Mouse (Mus musculus) cerebellum, adult 2 months (tissue): ENCODE results near the gene Ovca2. TPM values are rescaled to one million over a fixed set of nuclear protein-coding genes. Genes with fewer than 3 reads are reported as not detected.
A peak's percentile ranks its signal among the peaks of the same experiment; 100 is the strongest.

Experiments used
- DNase-seq, 2 experiments: peaks; one replicate each; pipeline ENCODE4 v3.0.0; 2021
- H3K27ac ChIP-seq: fragments of 200-500 bp; 2 replicates; pipeline ENCODE4 v1.5.1; 2012; ENCODE audit warnings: low read length, control low read depth, inconsistent platforms; ENCODE audit not compliant: insufficient read depth
- H3K27me3 ChIP-seq: fragments of 200-500 bp; 2 replicates; pipeline ENCODE4 v1.6.1; 2012; ENCODE audit warnings: inconsistent platforms, mild to moderate bottlenecking, low read length, moderate library complexity; ENCODE audit not compliant: control insufficient read depth, insufficient read depth
- H3K4me1 ChIP-seq: fragments of 200-500 bp; 2 replicates; pipeline ENCODE4 v1.6.1; 2011; ENCODE audit warnings: low read length; ENCODE audit not compliant: control insufficient read depth, insufficient read depth
- H3K4me3 ChIP-seq: fragments of 200-500 bp; replicated peaks from 2 replicates; pipeline ENCODE3; 2011; ENCODE audit warnings: mild to moderate bottlenecking, low read depth, low read length, control low read depth; ENCODE audit not compliant: insufficient read depth
- CTCF ChIP-seq: fragments of 200-500 bp; IDR thresholded peaks from 2 replicates; pipeline ENCODE4 v1.5.1; 2011; ENCODE audit warnings: low read depth, mild to moderate bottlenecking, control low read depth, low read length, moderate library complexity, borderline replicate concordance; ENCODE audit not compliant: insufficient read depth
- POLR2A ChIP-seq: fragments of 200-500 bp; IDR thresholded peaks from 2 replicates; pipeline ENCODE4 v1.6.1; 2011; ENCODE audit warnings: low read length, control low read depth, borderline replicate concordance; ENCODE audit not compliant: insufficient read depth
- WGBS: fragments of 180-500 bp; shearing (Covaris S2); methylation state at CpG from one replicate; pipeline ENCODE4 v1.1.7; 2018; 5-methylcytosine and 5-hydroxymethylcytosine counted together
- polyA plus RNA-seq: library from polyadenylated mRNA; depleted of rRNA; stranded (reverse); fragments of >200 nt; gene quantifications from 2 replicates; pipeline ENCODE4 v1.2.3, GENCODE M21; 2012; rRNA removed

The Ovca2 gene
- polyA plus RNA-seq, 1 experiment: 15.3 TPM

GRCm38 (mm10) chr11:75134485-75135068 lies 44.1 kb downstream of the Ovca2 start:
- WGBS: 77% methylated on average over 5 of the region's 5 CpGs
- no peaks in the 10 kb centered on the region for H3K27me3 ChIP-seq
- H3K4me1 ChIP-seq: peaks cover 39% of the 10 kb centered on the region
- no peak overlapping the region for H3K27ac ChIP-seq
- DNase-seq: peak in 1 of 2 experiments; percentile 19
- no peak overlapping the region for H3K4me3 ChIP-seq
- TF ChIP-seq POLR2A (no peak), CTCF (no peak)

- H3K27ac ChIP-seq: peak overlapping the region; percentile 55; the same call in 1 of the 2 replicates
- peaks cover 33% of the 10 kb centered on the region for H3K4me1 ChIP-seq
- H3K4me3 ChIP-seq: peak overlapping the region; percentile 32
- 19% methylated on average over 2 of the region's 2 CpGs for WGBS
- no peaks in the 10 kb centered on the region for H3K27me3 ChIP-seq
- peak in 1 of 2 experiments; percentile 30 for DNase-seq
- no peak for TF ChIP-seq CTCF
- no peak for TF ChIP-seq POLR2A
Observed at GRCm38 (mm10) chr11:75133951-75134350, 44.7 kb downstream of the Ovca2 start.

DNA sequence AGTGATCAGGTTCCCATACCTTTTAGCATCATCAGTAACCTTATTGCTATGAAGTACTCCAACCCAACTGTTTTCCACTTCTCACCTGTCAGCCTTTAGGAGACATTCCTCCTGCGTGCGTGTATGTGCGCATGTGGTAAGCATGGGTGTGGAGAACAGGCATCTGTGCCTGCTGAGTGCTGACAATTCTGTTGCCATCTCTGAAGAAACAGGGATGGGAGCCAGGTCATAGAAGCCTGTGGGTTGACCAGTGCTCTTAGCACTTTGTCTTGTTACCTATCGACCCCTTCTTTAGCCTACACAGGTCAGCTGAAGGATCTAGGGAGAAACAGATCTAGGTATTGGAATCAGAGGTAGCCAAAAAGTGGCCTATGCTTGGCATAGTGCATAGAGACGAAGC lies 45.2 kb downstream of the Ovca2 start:
- Histone ChIP-seq H3K27me3 (no peaks in the 10 kb centered on the region), H3K27ac (peak overlapping the region; percentile 55; the same call in 1 of the 2 replicates), H3K4me1 (peaks cover 28% of the 10 kb centered on the region), H3K4me3 (no peak overlapping the region)
- TF ChIP-seq POLR2A (no peak), CTCF (no peak)
- DNase-seq: peak; percentile 61 to 72
- 35% methylated on average over 5 of the region's 5 CpGs for WGBS

DNA sequence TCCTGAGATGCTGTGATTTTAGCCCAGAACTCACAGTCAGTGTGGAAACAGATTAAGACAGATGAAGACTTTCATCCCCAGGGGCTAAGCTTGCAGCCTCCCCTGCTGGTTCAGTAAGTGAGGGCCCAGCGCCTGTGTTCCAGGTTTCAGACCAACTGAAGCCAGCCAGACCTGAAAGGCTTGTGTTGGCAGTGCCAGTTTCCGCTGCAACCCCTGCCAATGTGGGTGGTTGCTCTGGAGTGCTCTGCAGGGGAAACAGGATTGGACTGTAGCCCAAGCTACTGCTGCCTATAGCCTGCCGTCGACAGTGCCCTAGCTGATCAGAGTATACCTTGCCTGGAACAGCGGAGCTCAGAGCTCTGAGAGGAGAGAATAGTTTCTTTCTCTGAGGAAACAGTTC lies 46.4 kb downstream of the Ovca2 start:
- peak overlapping the region; percentile 26 for H3K27ac ChIP-seq
- H3K27me3 ChIP-seq: no peaks in the 10 kb centered on the region
- TF ChIP-seq CTCF (peak; percentile 43; the same call in 1 of the 2 replicates), POLR2A (peak; percentile 22; the same call in 1 of the 2 replicates)
- 7% methylated on average over 5 of the region's 5 CpGs for WGBS
- peak; percentile 81 to 90 for DNase-seq
- peaks cover 28% of the 10 kb centered on the region for H3K4me1 ChIP-seq
- peak overlapping the region; percentile 15 for H3K4me3 ChIP-seq

DNA sequence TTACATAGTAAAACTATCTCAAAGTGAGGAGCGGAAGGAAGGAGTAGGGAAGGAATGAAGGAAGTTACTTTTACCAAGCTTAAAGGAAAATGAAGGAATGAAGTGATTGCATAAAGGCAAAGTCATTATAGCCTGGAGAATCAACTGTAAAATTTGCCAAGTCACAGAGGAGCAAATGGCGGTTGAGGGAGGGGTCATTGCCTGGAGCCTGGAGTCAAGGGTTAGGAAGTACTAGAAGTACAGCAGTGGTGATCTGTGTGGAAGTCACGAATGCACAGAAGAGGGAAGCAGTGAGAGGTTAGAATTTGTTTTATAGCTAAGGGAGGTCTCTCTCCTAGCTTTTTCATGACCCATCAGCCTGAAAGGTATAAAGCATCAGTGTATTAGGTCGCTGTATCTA lies 47.3 kb downstream of the Ovca2 start:
- H3K4me1 ChIP-seq: peaks cover 25% of the 10 kb centered on the region
- no peaks in the 10 kb centered on the region for H3K27me3 ChIP-seq
- no peak overlapping the region for H3K27ac ChIP-seq
- 93% methylated on average over 4 of the region's 4 CpGs for WGBS
- no peak overlapping the region for H3K4me3 ChIP-seq
- TF ChIP-seq CTCF (no peak), POLR2A (no peak)
- no peak for DNase-seq

- H3K27ac ChIP-seq: no peak overlapping the region
- no peak for DNase-seq
- H3K4me3 ChIP-seq: no peak overlapping the region
- TF ChIP-seq POLR2A (no peak), CTCF (no peak)
- peaks cover 15% of the 10 kb centered on the region; the same call in 1 of the 2 replicates for H3K4me1 ChIP-seq
- no peaks in the 10 kb centered on the region for H3K27me3 ChIP-seq
- WGBS: over 99% methylated on average over 6 of the region's 6 CpGs
Observed at GRCm38 (mm10) chr11:75129481-75129880, 49.2 kb downstream of the Ovca2 start.

DNA sequence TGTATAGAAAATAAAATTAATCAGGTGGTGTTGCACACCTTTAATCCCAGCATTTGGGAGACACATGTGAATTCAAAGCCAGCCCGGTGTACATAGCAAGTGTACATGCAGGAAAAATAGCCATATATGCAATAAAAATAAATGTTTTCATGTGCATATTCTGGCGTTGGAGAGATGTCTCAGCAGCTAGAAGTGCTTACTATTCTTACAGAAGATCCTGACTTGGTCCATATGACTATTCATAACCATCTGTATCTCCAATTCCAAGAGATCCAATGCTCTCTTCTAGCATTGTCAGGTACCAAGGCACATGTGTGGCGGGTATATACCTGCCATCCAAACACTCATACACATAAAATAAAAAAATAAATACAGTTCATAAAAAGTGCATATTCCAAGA lies 52.3 kb downstream of the Ovca2 start:
- 98% methylated on average over 3 of the region's 3 CpGs for WGBS
- no peaks in the 10 kb centered on the region for H3K27me3 ChIP-seq
- H3K4me1 ChIP-seq: no peaks in the 10 kb centered on the region; the same call in 1 of the 2 replicates
- TF ChIP-seq POLR2A: no peak
- TF ChIP-seq CTCF: no peak
- no peak overlapping the region for H3K27ac ChIP-seq
- no peak overlapping the region for H3K4me3 ChIP-seq
- no peak for DNase-seq

Other genes starting within 250 kb of the Ovca2 start
- gene Hic1, start 9.3 kb downstream of the Ovca2 start, polyA plus RNA-seq: 3.0 and 3.7 TPM in 2 replicates
- gene Dph1, start 12.4 kb upstream of the Ovca2 start, polyA plus RNA-seq: 18.6 and 19.3 TPM in 2 replicates
- 23.9 and 28.6 TPM in 2 replicates for gene Rtn4rl1, start 14.9 kb upstream of the Ovca2 start, polyA plus RNA-seq
- gene Rpa1, start 169.5 kb upstream of the Ovca2 start, polyA plus RNA-seq: 59.3 and 64.2 TPM in 2 replicates
- 9.1 and 9.2 TPM in 2 replicates for gene Smyd4, start 169.6 kb upstream of the Ovca2 start, polyA plus RNA-seq
- 27.5 and 32.9 TPM in 2 replicates for gene Serpinf1, start 243.9 kb upstream of the Ovca2 start, polyA plus RNA-seq